Mouse (Mus musculus) heart, postnatal 0 days (tissue): ENCODE results near the gene Grid2.

Experiments
- CTCF ChIP-seq: IDR thresholded peaks from 2 replicates; pipeline ENCODE4 v1.5.1; 2016; ENCODE audit warnings: antibody characterized with exemption, control low read depth, low read depth
- EP300 ChIP-seq: IDR thresholded peaks from 2 replicates; pipeline ENCODE4 v1.6.1; 2016; ENCODE audit warnings: antibody characterized with exemption, low read depth

DNA sequence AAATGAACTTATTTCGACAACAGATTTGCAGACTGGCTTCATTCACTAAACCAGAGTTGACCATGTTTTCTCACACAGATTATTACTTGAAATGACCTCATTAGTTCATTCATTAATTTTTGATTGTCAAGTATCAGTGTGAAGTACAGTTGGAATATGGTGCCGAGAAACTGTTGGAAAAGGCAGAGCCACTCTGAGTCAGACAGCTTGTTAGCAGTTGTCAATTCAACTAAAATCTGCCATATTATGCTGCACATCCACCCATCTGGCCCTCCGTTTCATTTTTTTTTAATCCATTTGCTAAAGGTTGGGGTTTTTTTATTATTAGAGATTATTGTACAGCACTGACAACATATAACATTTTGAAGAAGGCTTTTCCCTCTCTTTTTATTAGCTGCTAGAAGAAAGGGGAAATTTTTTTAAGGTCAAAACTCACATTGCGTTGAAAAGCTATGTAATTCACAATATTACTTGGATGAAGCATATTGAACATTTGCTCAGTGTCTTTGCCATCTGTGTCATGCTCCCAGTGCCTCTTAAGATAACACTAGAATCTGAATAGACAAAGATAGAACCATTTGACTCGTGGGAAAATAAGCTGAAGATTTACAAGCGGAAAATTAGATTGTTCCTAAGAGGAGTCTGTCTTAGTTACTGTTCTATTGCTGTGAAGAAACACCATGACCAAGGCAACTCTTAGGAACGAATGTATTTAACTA lies 1333.0 kb downstream of the Grid2 start:
- TF ChIP-seq CTCF (no peak), EP300 (no peak)
